Mouse (Mus musculus) spleen, postnatal 4 days (tissue): ENCODE measurements around the gene Cachd1.

ENCODE experiments used
- DNase-seq, 2 experiments: peaks; one replicate each; pipeline ENCODE4 v3.0.0; 2022; ENCODE audit warnings: low spot score in 2 of 2

Gene Cachd1

GRCm38 (mm10) chr4:101062146-101062545 is 285.7 kb downstream of the Cachd1 start:
- no peak for DNase-seq

DNA sequence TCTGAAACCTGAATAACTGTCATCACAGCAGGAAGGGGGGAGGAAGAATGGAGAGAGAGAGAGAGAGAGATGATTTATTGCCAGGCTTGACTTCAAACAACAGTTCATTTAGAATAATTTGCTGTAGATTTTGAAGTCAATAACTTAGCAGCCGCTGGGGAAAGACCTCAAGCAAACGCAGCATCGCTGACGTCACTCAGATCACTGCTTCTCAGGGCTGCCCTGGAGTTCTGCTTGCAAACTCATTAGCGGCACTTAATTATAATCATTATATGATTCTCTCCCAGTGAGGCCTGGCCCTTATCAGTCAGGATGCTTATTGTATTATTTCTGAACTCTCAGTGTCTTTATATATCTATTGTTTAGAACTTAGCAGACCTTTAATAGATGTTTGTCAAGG is 289.9 kb downstream of the Cachd1 start:
- DNase-seq: no peak

GRCm38 (mm10) chr4:101068786-101069153 is 292.3 kb downstream of the Cachd1 start, which contains the start of gene Raver2:
TSS of gene Raver2 (plus strand) at chr4:101068983.
- peak; percentile 17 to 67 for DNase-seq

GRCm38 (mm10) chr4:101069154-101069971 is 292.9 kb downstream of the Cachd1 start:
- peak in 1 of 2 experiments; percentile 12 for DNase-seq

- no peak for DNase-seq
These were observed 295.1 kb downstream of the Cachd1 start for GRCm38 (mm10) chr4:101071570-101071969.

GRCm38 (mm10) chr4:101076425-101076824 is 299.9 kb downstream of the Cachd1 start:
- DNase-seq: no peak
